Comparison of ENCODE assay signal across 8 mouse cellular contexts in the genomic region with DNA sequence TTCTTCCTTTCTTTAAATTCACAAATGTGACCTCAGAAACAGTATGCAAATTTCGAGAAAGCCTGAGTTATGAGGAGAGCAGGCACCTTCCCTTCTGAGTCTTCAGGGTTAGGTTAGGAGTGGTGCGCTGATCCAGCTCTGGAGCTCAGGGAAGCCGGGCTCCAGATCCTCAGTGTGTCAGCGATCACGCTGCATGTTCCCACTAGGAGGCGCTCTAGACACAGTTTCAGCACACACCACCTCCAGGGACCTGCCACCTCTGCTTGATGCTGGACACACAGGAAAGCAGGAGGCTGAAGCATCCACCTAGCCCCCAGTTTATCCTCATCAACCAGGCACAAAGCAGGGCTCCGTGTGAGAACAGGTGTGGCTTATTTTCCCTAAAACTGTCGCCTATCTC.
DNase-seq lines count a peak whose midpoint lies in the region; ATAC-seq and TF ChIP-seq lines count a peak whose summit lies in the region.

No protein-coding gene starts in this region.

- no peaks in the 10 kb centered on the region for H3K9me3 ChIP-seq in liver, embryonic 12.5 days (replicated peaks)
- H3K9me3 ChIP-seq in liver, embryonic 14.5 days (ENCODE audit: control insufficient read depth, low read length): no peaks in the 10 kb centered on the region
- H3K9me3 ChIP-seq in neural tube, embryonic 15.5 days (replicated peaks): no peaks in the 10 kb centered on the region

- ATAC-seq in liver, embryonic 12.5 days: no peak
- ATAC-seq in liver, embryonic 14.5 days (ENCODE audit: insufficient read depth): no peak
- ATAC-seq in neural tube, embryonic 15.5 days (ENCODE audit: low FRiP score): peak; percentile 76; the same call in 1 of the 2 replicates

- 16% methylated on average over 8 of the region's 8 CpGs for WGBS in liver, embryonic 12.5 days (ENCODE audit: insufficient replicate concordance)
- 6% methylated on average over 8 of the region's 8 CpGs for WGBS in liver, embryonic 14.5 days (ENCODE audit: insufficient replicate concordance)
- WGBS in neural tube, embryonic 15.5 days: 6% methylated on average over 8 of the region's 8 CpGs
- WGBS in thymus, adult 2 months: 23% methylated on average over 8 of the region's 8 CpGs

- H3K4me1 ChIP-seq in liver, embryonic 12.5 days: no peaks in the 10 kb centered on the region
- H3K4me1 ChIP-seq in cortical plate, adult 2 months (ENCODE audit: control insufficient read depth, insufficient read depth, low read length): no peaks in the 10 kb centered on the region
- no peaks in the 10 kb centered on the region for H3K4me1 ChIP-seq in liver, embryonic 14.5 days (replicated peaks; ENCODE audit: control insufficient read depth in 2 of 2, insufficient read depth in 2 of 2, low read length in 1 of 2)
- H3K4me1 ChIP-seq in neural tube, embryonic 15.5 days: no peaks in the 10 kb centered on the region
- no peaks in the 10 kb centered on the region for H3K4me1 ChIP-seq in thymus, adult 2 months (replicated peaks; ENCODE audit: control insufficient read depth, insufficient read depth, low read length)

- no peaks in the 10 kb centered on the region; the same call in 1 of the 2 replicates for H3K27me3 ChIP-seq in liver, embryonic 12.5 days (replicated peaks)
- no peaks in the 10 kb centered on the region for H3K27me3 ChIP-seq in liver, embryonic 14.5 days (ENCODE audit: control insufficient read depth, insufficient read depth, low read length)
- H3K27me3 ChIP-seq in neural tube, embryonic 15.5 days (replicated peaks): peaks cover 9% of the 10 kb centered on the region; the same call in 1 of the 2 replicates
- H3K27me3 ChIP-seq in thymus, adult 2 months (ENCODE audit: control insufficient read depth, insufficient read depth, low read length): no peaks in the 10 kb centered on the region

- no peak overlapping the region for H3K4me3 ChIP-seq in liver, embryonic 12.5 days
- no peak overlapping the region for H3K4me3 ChIP-seq in cortical plate, adult 2 months (ENCODE audit: insufficient read depth, low read length)
- H3K4me3 ChIP-seq in liver, embryonic 14.5 days (ENCODE audit: insufficient read depth in 1 of 2, low read depth in 2 of 2, low read length in 2 of 2): no peak overlapping the region
- H3K4me3 ChIP-seq in neural tube, embryonic 15.5 days (replicated peaks): no peak overlapping the region
- no peak overlapping the region for H3K4me3 ChIP-seq in thymus, adult 2 months (ENCODE audit: control insufficient read depth, insufficient read depth, low read length)

- TF ChIP-seq CTCF in cortical plate, adult 2 months (IDR thresholded peaks at IDR 0.05; ENCODE audit: extremely low read depth, insufficient read depth, low read length): peak; percentile 94
- TF ChIP-seq CTCF in liver, embryonic 14.5 days (IDR thresholded peaks at IDR 0.05; ENCODE audit: low read depth): peak; percentile 76
- TF ChIP-seq CTCF in thymus, adult 2 months (IDR thresholded peaks at IDR 0.05; ENCODE audit: borderline replicate concordance, control insufficient read depth, extremely low read depth, insufficient read depth, low read length, poor library complexity): peak; percentile 48; the same call in 1 of the 2 replicates

- peak; percentile 55 for DNase-seq in liver
- peak; percentile 49 to 68 for DNase-seq in gastrocnemius, postnatal 4 days (ENCODE audit: low spot score in 2 of 2)
- peak; percentile 72 to 78 for DNase-seq in kidney, postnatal 25 days
- DNase-seq in liver, embryonic 14.5 days (ENCODE audit: low read depth in 3 of 3, low spot score in 3 of 3): no peak
- DNase-seq in thymus, adult 2 months: peak; percentile 43

- no peak overlapping the region for H3K27ac ChIP-seq in liver, embryonic 12.5 days
- no peak overlapping the region for H3K27ac ChIP-seq in cortical plate, adult 2 months (ENCODE audit: insufficient read depth, low read length)
- no peak overlapping the region for H3K27ac ChIP-seq in liver, embryonic 14.5 days
- no peak overlapping the region; the same call in 1 of the 2 replicates for H3K27ac ChIP-seq in neural tube, embryonic 15.5 days (replicated peaks)
- no peak overlapping the region for H3K27ac ChIP-seq in thymus, adult 2 months (ENCODE audit: control insufficient read depth, insufficient read depth, low read length)

- no peaks in the 10 kb centered on the region for H3K36me3 ChIP-seq in liver, embryonic 12.5 days
- no peaks in the 10 kb centered on the region for H3K36me3 ChIP-seq in liver, embryonic 14.5 days (replicated peaks; ENCODE audit: control insufficient read depth, insufficient read depth, low read depth)
- no peaks in the 10 kb centered on the region for H3K36me3 ChIP-seq in neural tube, embryonic 15.5 days
- H3K36me3 ChIP-seq in thymus, adult 2 months (ENCODE audit: control insufficient read depth, insufficient read depth, low read length): no peaks in the 10 kb centered on the region

- no peak overlapping the region for H3K4me2 ChIP-seq in liver, embryonic 12.5 days
- H3K4me2 ChIP-seq in liver, embryonic 14.5 days (ENCODE audit: low read depth): no peak overlapping the region
- H3K4me2 ChIP-seq in neural tube, embryonic 15.5 days: no peak overlapping the region

- TF ChIP-seq POLR2A in cortical plate, adult 2 months (IDR thresholded peaks at IDR 0.05; ENCODE audit: extremely low read depth, insufficient read depth, low read length): no peak
- TF ChIP-seq POLR2A in thymus, adult 2 months (IDR thresholded peaks at IDR 0.05; ENCODE audit: control insufficient read depth, extremely low read depth, insufficient read depth, low read length, poor library complexity): no peak

- no peak for TF ChIP-seq EP300 in liver, embryonic 14.5 days (IDR thresholded peaks at IDR 0.05; ENCODE audit: low read depth)

- H3K9ac ChIP-seq in liver, embryonic 12.5 days: no peak overlapping the region
- no peak overlapping the region for H3K9ac ChIP-seq in liver, embryonic 14.5 days (replicated peaks)
- no peak overlapping the region for H3K9ac ChIP-seq in neural tube, embryonic 15.5 days (replicated peaks)

Comparison
In these comparisons a context has a peak if more than half of its experiments do, and no peak if none do; other contexts are left out.
1. DNase-seq: peak in liver (single experiment), gastrocnemius, postnatal 4 days (2 of 2), kidney, postnatal 25 days (2 of 2) and thymus, adult 2 months (single experiment); none in liver, embryonic 14.5 days (0 of 3).
2. Peak in every context shown above with its lines, with median percentiles within 50 percentile points of each other: CTCF ChIP-seq.